Mouse (Mus musculus) heart, postnatal 0 days (tissue): ENCODE data around the gene Vmn1r155.
"Not testable (repeated sequence)": the region's sequence is repeated elsewhere in the genome, so short reads cannot be mapped to it uniquely, and the experiment has no call there.

Experiments
- CTCF ChIP-seq: IDR thresholded peaks from 2 replicates; pipeline ENCODE4 v1.5.1; 2016; ENCODE audit warnings: antibody characterized with exemption, control low read depth, low read depth
- EP300 ChIP-seq: IDR thresholded peaks from 2 replicates; pipeline ENCODE4 v1.6.1; 2016; ENCODE audit warnings: antibody characterized with exemption, low read depth

DNA sequence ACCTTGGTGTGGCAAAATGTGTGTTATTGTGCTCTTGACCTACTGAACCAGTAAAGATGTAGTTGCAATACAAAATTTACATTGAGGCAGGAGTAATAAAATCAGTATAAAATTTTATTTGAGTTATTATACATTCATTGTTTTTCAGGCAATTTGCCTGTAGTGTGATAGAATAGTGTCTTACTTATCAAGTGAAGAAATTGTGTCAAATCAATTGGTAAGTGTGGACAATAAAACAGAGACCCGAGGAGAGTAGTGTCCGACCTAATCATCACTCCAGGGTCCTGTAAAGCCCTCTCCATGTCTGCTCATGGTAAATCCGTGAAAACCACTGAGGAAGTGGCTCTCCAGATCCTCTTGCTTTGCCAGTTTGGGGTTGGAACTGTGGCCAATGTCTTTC is at the start of gene Vmn1r155:
- not testable (repeated sequence) for TF ChIP-seq CTCF, EP300
